Mouse (Mus musculus): ENCODE data around the gene BC025920. TPM values are rescaled to one million over a fixed set of nuclear protein-coding genes. Genes with fewer than 3 reads are reported as not detected.

Gene BC025920
- 3.1 TPM for polyA plus RNA-seq (2014; fragmentation: Illumina TruSeq; extraction: RNeasy Lipid Tissue Mini Kit (QIAGEN cat#74804); ENCODE audit: low read depth, low replicate concordance)

DNA sequence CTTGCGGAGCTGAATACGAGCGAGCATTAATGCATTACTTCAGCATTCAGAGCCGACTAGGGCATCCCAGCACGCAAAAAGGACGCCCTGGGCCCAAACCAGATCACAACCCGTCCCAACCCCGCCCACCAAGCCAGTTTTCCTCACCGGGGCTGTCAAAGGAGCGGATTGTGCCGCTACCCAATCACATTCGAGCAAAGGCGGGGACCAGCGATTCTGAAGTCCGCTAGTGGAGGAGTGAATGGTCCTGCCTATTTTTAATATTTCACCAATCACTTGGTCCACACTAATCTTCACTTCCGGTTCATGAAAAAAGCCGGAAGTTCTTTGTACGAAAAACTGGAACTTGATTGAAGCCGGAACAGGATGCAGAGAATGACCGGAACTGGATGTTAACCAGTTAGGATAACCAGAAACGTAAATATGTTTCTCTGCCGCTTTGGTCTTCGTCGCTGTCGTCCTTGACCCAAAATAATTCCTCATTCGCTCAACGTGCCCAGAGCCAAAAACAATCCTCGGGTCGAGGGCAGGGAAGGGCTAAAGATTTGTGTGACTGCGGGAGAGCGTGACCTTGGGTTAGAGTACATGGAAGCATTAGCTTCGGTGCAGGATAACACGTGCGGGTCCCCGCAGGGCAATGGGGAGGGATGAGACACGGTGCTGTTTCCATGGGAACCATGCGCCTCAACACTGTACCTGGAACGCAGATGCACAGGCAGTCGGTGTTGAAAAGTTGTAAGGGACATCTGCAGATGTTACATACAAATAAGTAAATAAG, at the start of gene BC025920:
Gene BC025920, plus strand, starts transcription at position 297 of the 778 bp plus-strand sequence.

GRCm38 (mm10) chr10:81559163-81559626, 46.9 kb upstream of the BC025920 start, which contains the start of gene Aes:
TSS of gene Aes (plus strand) at chr10:81559488.

DNA sequence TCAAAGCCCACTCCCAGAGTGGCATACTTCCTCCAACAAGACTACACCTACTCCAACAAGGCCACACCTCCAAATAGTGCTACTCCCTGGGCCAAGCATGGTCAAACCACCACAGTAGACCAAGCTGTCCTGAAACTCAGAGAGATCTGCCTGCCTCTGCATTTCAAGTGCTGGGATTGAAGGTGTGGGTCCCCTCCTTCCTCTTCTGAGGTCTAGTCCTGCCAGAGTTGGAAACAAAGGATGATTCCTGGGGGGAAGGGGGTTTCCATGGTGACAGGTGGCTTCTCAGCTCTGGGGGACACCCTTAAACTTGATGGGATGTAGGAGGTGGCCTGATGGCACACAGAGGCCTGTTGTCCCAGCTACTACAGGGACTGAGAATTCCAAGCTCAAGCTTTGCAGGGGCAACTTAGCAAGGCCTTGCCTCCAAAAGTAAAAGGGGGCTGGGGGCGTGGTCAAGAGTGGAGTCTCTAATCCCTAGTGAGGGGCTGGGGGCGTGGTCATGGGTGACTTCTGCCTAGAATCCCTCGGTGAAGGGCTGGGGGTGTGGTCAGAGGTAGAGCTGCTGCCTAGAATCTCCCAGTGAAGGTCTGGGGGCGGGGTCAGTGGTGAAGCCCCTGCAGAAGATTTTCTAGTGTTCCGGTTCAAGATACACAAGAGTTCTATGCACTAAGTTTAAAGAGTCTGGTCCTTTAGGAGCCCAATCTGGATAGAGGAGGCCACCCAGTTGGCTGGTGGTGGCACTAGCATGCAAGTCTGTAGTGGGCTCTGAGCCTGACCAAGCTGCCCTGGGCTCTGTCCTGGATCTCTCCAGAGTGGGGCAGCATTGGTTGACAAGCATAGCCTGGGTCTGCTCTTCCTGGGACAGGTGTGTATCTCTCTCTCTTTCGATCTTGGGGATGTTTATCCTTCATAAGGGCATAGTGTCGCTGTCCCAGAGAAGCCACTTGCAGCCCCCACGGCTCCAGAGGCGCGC, 31.7 kb upstream of the BC025920 start, which contains the start of gene Tle2:
Gene Tle2, plus strand, starts transcription at position 481 of the 976 bp plus-strand sequence.

GRCm38 (mm10) chr10:81600738-81601203, 5.3 kb upstream of the BC025920 start, which contains the start of gene Tle6:
TSS of gene Tle6 (minus strand) at chr10:81601073.

DNA sequence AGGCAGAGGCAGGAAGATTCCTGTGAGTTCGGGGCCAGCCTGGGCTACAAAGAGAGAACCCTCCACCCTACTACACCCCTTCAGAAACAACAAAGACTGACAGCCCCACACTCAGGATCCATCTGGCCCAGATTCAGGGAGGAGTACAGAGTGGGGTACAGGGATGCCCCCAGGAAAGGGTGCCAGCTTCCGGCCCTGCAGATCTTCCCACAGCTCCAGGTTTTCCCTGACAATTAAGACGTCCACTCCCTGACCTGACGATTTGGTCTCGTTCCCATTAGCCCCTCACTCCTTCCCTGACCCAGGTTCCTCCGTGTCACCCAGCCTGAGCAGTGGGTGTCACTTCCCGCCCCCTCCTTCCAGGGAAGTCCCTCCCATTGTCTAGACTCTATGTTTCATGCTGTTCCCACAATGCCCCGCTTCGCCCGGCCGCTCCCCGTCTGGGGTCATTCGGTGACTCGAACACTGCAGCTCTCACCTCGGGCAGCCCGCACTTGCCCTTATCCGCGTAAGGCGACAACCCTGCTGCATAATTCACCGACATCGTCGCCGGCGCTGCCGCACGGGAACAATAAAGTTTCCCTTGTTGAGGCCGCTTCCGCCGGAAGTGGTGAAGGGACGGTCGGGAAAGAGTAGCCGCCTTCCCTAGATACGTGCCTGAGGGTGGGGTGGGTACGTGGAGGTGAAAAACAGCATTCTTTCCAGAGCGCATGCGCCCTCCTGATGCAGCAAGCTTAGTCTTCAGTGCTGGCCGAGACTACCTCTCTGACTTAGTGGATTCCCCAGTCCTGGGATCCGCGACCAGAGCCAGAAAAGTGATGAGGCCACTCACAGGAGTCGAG, 21.1 kb downstream of the BC025920 start, which contains the start of gene Sirt6:
Gene Sirt6, minus strand, starts transcription at position 804 of the 842 bp plus-strand sequence.

DNA sequence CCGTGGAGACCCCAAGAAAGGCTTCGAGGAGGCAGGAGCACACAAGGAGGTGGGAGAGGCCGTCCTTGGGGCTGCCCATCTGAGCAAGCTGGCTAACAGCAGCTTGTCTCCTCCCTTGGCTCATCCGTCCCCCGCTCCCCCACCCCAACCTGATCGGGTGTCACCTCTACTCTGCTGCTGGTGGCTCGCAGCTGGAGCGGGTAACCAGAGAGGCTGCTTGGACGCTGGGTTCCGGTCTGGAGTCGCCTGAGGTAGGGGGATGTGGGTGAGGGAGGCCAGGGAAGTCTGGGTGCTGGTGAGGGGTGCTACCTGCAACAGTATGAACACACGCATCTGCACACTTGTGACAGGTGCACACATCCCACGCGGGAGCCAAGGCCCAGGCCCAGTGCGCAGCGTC, 22.3 kb downstream of the BC025920 start, which contains the start of gene Ankrd24:
Gene Ankrd24, plus strand, starts transcription at position 151 of the 400 bp plus-strand sequence.

GRCm38 (mm10) chr10:81648803-81649775, 43.0 kb downstream of the BC025920 start, which contains the start of gene Gm10778:
TSS of gene Gm10778 (plus strand) at chr10:81649059.

Other genes starting within 250 kb of the BC025920 start
- 0.13 TPM for gene Mfsd12, start 248.8 kb upstream of the BC025920 start, polyA plus RNA-seq (2014; fragmentation: Illumina TruSeq; extraction: RNeasy Lipid Tissue Mini Kit (QIAGEN cat#74804); ENCODE audit: low read depth, low replicate concordance)
- not detected for gene 4930404N11Rik, start 240.5 kb upstream of the BC025920 start, polyA plus RNA-seq (2014; fragmentation: Illumina TruSeq; extraction: RNeasy Lipid Tissue Mini Kit (QIAGEN cat#74804); ENCODE audit: low read depth, low replicate concordance)
- gene Fzr1, start 227.8 kb upstream of the BC025920 start, polyA plus RNA-seq (2014; fragmentation: Illumina TruSeq; extraction: RNeasy Lipid Tissue Mini Kit (QIAGEN cat#74804); ENCODE audit: low read depth, low replicate concordance): 0.19 TPM
- not detected for gene Dohh, start 221.8 kb upstream of the BC025920 start, polyA plus RNA-seq (2014; fragmentation: Illumina TruSeq; extraction: RNeasy Lipid Tissue Mini Kit (QIAGEN cat#74804); ENCODE audit: low read depth, low replicate concordance)
- gene Gm48551, start 221.8 kb upstream of the BC025920 start, polyA plus RNA-seq (2014; fragmentation: Illumina TruSeq; extraction: RNeasy Lipid Tissue Mini Kit (QIAGEN cat#74804); ENCODE audit: low read depth, low replicate concordance): 0.32 TPM
- not detected for gene Gm48552, start 217.3 kb upstream of the BC025920 start, polyA plus RNA-seq (2014; fragmentation: Illumina TruSeq; extraction: RNeasy Lipid Tissue Mini Kit (QIAGEN cat#74804); ENCODE audit: low read depth, low replicate concordance)
- gene Smim24, start 213.2 kb upstream of the BC025920 start, polyA plus RNA-seq (2014; fragmentation: Illumina TruSeq; extraction: RNeasy Lipid Tissue Mini Kit (QIAGEN cat#74804); ENCODE audit: low read depth, low replicate concordance): 21.2 TPM
- gene Nfic, start 150.6 kb upstream of the BC025920 start, polyA plus RNA-seq (2014; fragmentation: Illumina TruSeq; extraction: RNeasy Lipid Tissue Mini Kit (QIAGEN cat#74804); ENCODE audit: low read depth, low replicate concordance): 8.2 TPM
- 3.1 TPM for gene Celf5, start 123.6 kb upstream of the BC025920 start, polyA plus RNA-seq (2014; fragmentation: Illumina TruSeq; extraction: RNeasy Lipid Tissue Mini Kit (QIAGEN cat#74804); ENCODE audit: low read depth, low replicate concordance)
- gene Ncln, start 109.9 kb upstream of the BC025920 start, polyA plus RNA-seq (2014; fragmentation: Illumina TruSeq; extraction: RNeasy Lipid Tissue Mini Kit (QIAGEN cat#74804); ENCODE audit: low read depth, low replicate concordance): not detected
- gene S1pr4, start 106.1 kb upstream of the BC025920 start, polyA plus RNA-seq (2014; fragmentation: Illumina TruSeq; extraction: RNeasy Lipid Tissue Mini Kit (QIAGEN cat#74804); ENCODE audit: low read depth, low replicate concordance): not detected
- not detected for gene Gna15, start 82.0 kb upstream of the BC025920 start, polyA plus RNA-seq (2014; fragmentation: Illumina TruSeq; extraction: RNeasy Lipid Tissue Mini Kit (QIAGEN cat#74804); ENCODE audit: low read depth, low replicate concordance)
- gene Gna11, start 61.1 kb upstream of the BC025920 start, polyA plus RNA-seq (2014; fragmentation: Illumina TruSeq; extraction: RNeasy Lipid Tissue Mini Kit (QIAGEN cat#74804); ENCODE audit: low read depth, low replicate concordance): 8.6 TPM
- 16.2 TPM for gene Aes, start 46.8 kb upstream of the BC025920 start, polyA plus RNA-seq (2014; fragmentation: Illumina TruSeq; extraction: RNeasy Lipid Tissue Mini Kit (QIAGEN cat#74804); ENCODE audit: low read depth, low replicate concordance)
- 1.1 TPM for gene Tle2, start 31.7 kb upstream of the BC025920 start, polyA plus RNA-seq (2014; fragmentation: Illumina TruSeq; extraction: RNeasy Lipid Tissue Mini Kit (QIAGEN cat#74804); ENCODE audit: low read depth, low replicate concordance)
- gene Tle6, start 5.2 kb upstream of the BC025920 start, polyA plus RNA-seq (2014; fragmentation: Illumina TruSeq; extraction: RNeasy Lipid Tissue Mini Kit (QIAGEN cat#74804); ENCODE audit: low read depth, low replicate concordance): 2.0 TPM
- not detected for gene Sirt6, start 21.5 kb downstream of the BC025920 start, polyA plus RNA-seq (2014; fragmentation: Illumina TruSeq; extraction: RNeasy Lipid Tissue Mini Kit (QIAGEN cat#74804); ENCODE audit: low read depth, low replicate concordance)
- 2.2 TPM for gene Ankrd24, start 22.3 kb downstream of the BC025920 start, polyA plus RNA-seq (2014; fragmentation: Illumina TruSeq; extraction: RNeasy Lipid Tissue Mini Kit (QIAGEN cat#74804); ENCODE audit: low read depth, low replicate concordance)
- gene Gm10778, start 42.8 kb downstream of the BC025920 start, polyA plus RNA-seq (2014; fragmentation: Illumina TruSeq; extraction: RNeasy Lipid Tissue Mini Kit (QIAGEN cat#74804); ENCODE audit: low read depth, low replicate concordance): 16.4 TPM
- gene Zfp433, start 98.6 kb downstream of the BC025920 start, polyA plus RNA-seq (2014; fragmentation: Illumina TruSeq; extraction: RNeasy Lipid Tissue Mini Kit (QIAGEN cat#74804); ENCODE audit: low read depth, low replicate concordance): 35.5 TPM
- gene Gm3055, start 164.9 kb downstream of the BC025920 start, polyA plus RNA-seq (2014; fragmentation: Illumina TruSeq; extraction: RNeasy Lipid Tissue Mini Kit (QIAGEN cat#74804); ENCODE audit: low read depth, low replicate concordance): 15.8 TPM
- gene Gm4767, start 205.9 kb downstream of the BC025920 start, polyA plus RNA-seq (2014; fragmentation: Illumina TruSeq; extraction: RNeasy Lipid Tissue Mini Kit (QIAGEN cat#74804); ENCODE audit: low read depth, low replicate concordance): 4.2 TPM